Mouse (Mus musculus) brain, embryonic 14.5 days (tissue): ENCODE measurements at regions not wholly inside any gene's neighbourhood (a gene's known extent, or its start where the extent isn't known, plus 50 kb on each side); places are given as distances from the start of the nearest gene placed in this dataset.

Experiments used
- DNase-seq: peaks from one replicate; pipeline ENCODE4 v3.0.0-alpha.2; 2011; ENCODE audit warnings: low read depth
- CTCF ChIP-seq: fragments of 200-500 bp; IDR thresholded peaks from 2 replicates; pipeline ENCODE4 v1.5.1; 2012; ENCODE audit warnings: inconsistent platforms, mild to moderate bottlenecking, moderate library complexity, borderline replicate concordance; ENCODE audit not compliant: insufficient read depth, insufficient read length; ENCODE audit errors: extremely low read depth
- POLR2A ChIP-seq: fragments of 200-500 bp; IDR thresholded peaks from 2 replicates; pipeline ENCODE4 v1.6.1; 2012; ENCODE audit warnings: mild to moderate bottlenecking, inconsistent platforms, borderline replicate concordance; ENCODE audit not compliant: poor library complexity, insufficient read depth, insufficient read length, severe bottlenecking; ENCODE audit errors: extremely low read depth

- no peak for DNase-seq
- TF ChIP-seq POLR2A (no peak), CTCF (no peak)
These were observed 52.8 kb upstream of the Eci2 start for GRCm38 (mm10) chr13:35079685-35080084.

- DNase-seq: no peak
- TF ChIP-seq CTCF: no peak
- TF ChIP-seq POLR2A: no peak
These were observed 58.5 kb upstream of the Eci2 start for GRCm38 (mm10) chr13:35085386-35085785.

GRCm38 (mm10) chr13:35087246-35088040 is 60.5 kb upstream of the Eci2 start:
- TF ChIP-seq CTCF: no peak
- TF ChIP-seq POLR2A: no peak
- peak; percentile 62 for DNase-seq

- no peak for DNase-seq
- no peak for TF ChIP-seq CTCF
These were observed 64.3 kb upstream of the Eci2 start for GRCm38 (mm10) chr13:35091155-35091554.

GRCm38 (mm10) chr13:35119782-35120181 is 92.9 kb upstream of the Eci2 start:
- peak; percentile 22 for DNase-seq
- no peak for TF ChIP-seq POLR2A
- TF ChIP-seq CTCF: peak; percentile 32; the same call in 1 of the 2 replicates

GRCm38 (mm10) chr13:35129475-35129874 is 102.6 kb upstream of the Eci2 start:
- no peak for DNase-seq
- TF ChIP-seq CTCF (no peak), POLR2A (no peak)

GRCm38 (mm10) chr13:35131272-35132185 is 104.6 kb upstream of the Eci2 start:
- no peak for TF ChIP-seq POLR2A
- no peak for TF ChIP-seq CTCF
- peak; percentile 19 for DNase-seq

- DNase-seq: no peak
- TF ChIP-seq CTCF: no peak
- no peak for TF ChIP-seq POLR2A
These were observed 124.7 kb upstream of the Eci2 start for GRCm38 (mm10) chr13:35151629-35152028.

GRCm38 (mm10) chr13:35159456-35159855 is 132.6 kb upstream of the Eci2 start:
- no peak for DNase-seq
- TF ChIP-seq POLR2A (no peak), CTCF (no peak)

- DNase-seq: peak; percentile 55
- no peak for TF ChIP-seq CTCF
- no peak for TF ChIP-seq POLR2A
These were observed 133.9 kb upstream of the Eci2 start for GRCm38 (mm10) chr13:35160767-35161166.

GRCm38 (mm10) chr13:35166080-35166479 is 139.2 kb upstream of the Eci2 start:
- no peak for TF ChIP-seq CTCF
- no peak for TF ChIP-seq POLR2A
- DNase-seq: peak; percentile 26

- DNase-seq: no peak
- TF ChIP-seq POLR2A (no peak), CTCF (no peak)
These were observed 140.1 kb upstream of the Eci2 start for GRCm38 (mm10) chr13:35166831-35167541.
